Mouse (Mus musculus): ENCODE measurements around the gene Epha1. TPM values are rescaled to one million over a fixed set of nuclear protein-coding genes. Genes with fewer than 3 reads are reported as not detected.

The Epha1 gene
- polyA plus RNA-seq, 1 experiment from 2014 or later, result 7.0 TPM

DNA sequence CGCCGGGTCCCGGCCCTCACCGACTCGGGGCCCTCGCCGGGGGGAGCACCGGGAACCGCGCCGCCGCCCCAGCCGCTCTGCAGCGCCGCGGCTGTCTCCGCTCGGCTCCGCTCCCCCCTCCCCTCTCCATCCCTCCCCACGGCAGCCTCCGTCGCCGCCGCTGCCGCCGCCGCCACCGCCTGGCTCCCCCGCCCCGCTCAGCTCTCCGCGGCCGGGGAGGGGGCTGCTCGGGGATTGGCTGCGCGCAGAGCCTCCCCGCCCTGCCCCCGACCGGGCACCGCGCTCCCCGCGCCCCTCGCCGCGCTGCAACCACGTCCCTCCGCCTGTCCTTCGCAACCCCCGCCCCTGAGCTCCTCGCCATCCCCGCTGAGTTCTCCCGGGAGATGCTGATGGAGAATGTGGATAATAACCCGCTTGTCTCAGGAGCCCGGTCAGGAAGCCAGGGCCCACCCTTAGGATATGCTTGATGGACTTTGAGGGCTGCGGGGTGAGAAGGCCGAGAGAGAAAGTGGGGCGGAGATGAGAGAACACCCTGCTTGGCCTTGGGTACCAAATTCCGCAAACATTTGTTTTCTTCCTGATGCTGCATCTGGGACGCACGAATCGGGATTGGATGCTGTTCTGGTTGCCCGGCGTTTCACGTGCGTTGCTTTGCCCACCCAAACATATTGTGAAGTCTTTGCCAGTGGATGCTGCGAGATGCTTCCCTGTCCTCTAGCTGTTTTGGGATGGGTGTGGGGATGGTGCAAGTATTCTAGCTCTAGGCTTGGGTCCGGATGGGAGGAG, 48.4 kb downstream of the Epha1 start, which contains the start of gene Fam131b:
Gene Fam131b, minus strand, starts transcription at position 162 of the 786 bp plus-strand sequence.
- DNase-seq, result peak; percentile 43
- ATAC-seq (ENCODE audit: insufficient read depth), result peak; percentile 80
- peak within 1 kb of the TSS; percentile 96 for H3K4me2 ChIP-seq
- H3K9me3 ChIP-seq (ENCODE audit: low read depth, low read length), result no peaks in the 10 kb centered on the region
- peaks cover 34% of the 10 kb centered on the region for H3K27me3 ChIP-seq (ENCODE audit: insufficient read depth, low read length)
- H3K4me3 ChIP-seq (ENCODE audit: low read depth, low read length), result peak within 1 kb of the TSS; percentile 64
- peaks cover 5% of the 10 kb centered on the region; the same call in 1 of the 2 replicates for H3K4me1 ChIP-seq (ENCODE audit: insufficient read depth)
- WGBS, result under 1% methylated on average over 41 of the region's 68 CpGs
- TF ChIP-seq CTCF (IDR thresholded peaks at IDR 0.05; ENCODE audit: low read depth), result no peak
- H3K36me3 ChIP-seq (ENCODE audit: insufficient read depth), result no peaks in the 10 kb centered on the region
- H3K9ac ChIP-seq, result peak within 1 kb of the TSS; percentile 50
- H3K27ac ChIP-seq (ENCODE audit: low read depth), result no peak within 1 kb of the TSS

DNA sequence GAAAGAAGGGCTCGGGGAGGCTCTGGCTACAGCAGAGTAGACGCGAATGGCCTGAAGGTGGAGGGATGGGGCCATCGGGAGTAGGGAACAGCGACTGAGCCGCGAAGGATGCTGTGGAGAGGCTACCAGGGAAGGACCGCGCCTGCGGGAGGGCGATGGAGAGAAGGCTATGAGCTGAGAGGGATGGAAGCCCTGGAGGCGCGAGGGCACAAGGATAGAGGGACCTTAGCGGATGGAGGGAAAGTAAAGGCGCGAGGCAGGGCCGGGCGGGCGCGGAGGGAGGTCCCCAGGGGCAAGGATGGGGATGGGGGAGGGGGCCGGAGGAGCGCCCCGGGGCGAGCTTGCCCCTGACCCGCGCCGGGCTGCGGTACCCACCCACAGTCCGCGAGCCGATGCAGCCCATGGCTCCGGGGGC, 49.0 kb downstream of the Epha1 start:
- H3K27ac ChIP-seq (ENCODE audit: low read depth), result no peak overlapping the region
- H3K4me2 ChIP-seq, result peak overlapping the region; percentile 96
- peak overlapping the region; percentile 64 for H3K4me3 ChIP-seq (ENCODE audit: low read depth, low read length)
- DNase-seq, result peak; percentile 39
- peak; percentile 79 for ATAC-seq (ENCODE audit: insufficient read depth)
- 3% methylated on average over 17 of the region's 32 CpGs for WGBS
- H3K9me3 ChIP-seq (ENCODE audit: low read depth, low read length), result no peaks in the 10 kb centered on the region
- H3K4me1 ChIP-seq (ENCODE audit: insufficient read depth), result peaks cover 5% of the 10 kb centered on the region; the same call in 1 of the 2 replicates
- peaks cover 34% of the 10 kb centered on the region for H3K27me3 ChIP-seq (ENCODE audit: insufficient read depth, low read length)
- H3K36me3 ChIP-seq (ENCODE audit: insufficient read depth), result no peaks in the 10 kb centered on the region
- TF ChIP-seq CTCF (IDR thresholded peaks at IDR 0.05; ENCODE audit: low read depth), result 0 out of 2 replicates have a peak, but pooled peaks have one; percentile 11
- peak overlapping the region; percentile 50 for H3K9ac ChIP-seq

DNA sequence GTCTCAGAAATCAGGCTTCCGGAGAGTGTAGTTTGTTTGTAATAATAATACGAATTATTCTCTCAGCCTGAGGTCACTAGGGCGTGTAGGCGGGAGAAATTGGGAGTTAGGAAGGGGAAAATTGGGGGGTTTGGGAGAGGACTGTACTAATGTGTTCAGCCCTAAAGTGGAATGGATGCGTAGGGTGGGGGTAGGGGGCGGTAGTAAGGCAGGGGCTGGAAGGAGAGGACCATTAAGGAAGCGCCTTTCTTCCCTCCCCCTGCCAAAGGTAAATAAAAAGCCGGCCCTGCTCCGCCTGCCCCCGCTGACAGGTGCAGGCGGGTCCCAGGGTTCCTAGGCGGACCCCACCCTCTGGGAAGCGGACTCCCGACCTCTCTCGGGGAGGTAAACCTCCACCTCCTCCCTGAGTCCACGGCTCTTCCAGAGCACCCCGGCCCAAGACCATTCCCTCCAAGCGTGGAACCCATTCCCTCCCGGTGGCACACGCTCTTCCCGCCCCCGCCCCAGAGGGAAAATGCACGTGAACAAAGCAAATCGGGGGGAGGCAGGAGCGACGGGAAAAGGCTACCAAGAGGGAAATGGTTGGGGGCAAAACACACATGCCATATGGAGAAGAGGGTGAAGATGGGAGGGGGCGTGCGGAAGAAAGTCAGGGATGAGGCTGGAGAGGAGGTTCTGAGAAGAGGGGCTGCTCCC, 49.5 kb downstream of the Epha1 start:
- Histone ChIP-seq H3K4me3 (ENCODE audit: low read depth, low read length) (peak overlapping the region; percentile 64), H3K9me3 (ENCODE audit: low read depth, low read length) (no peaks in the 10 kb centered on the region), H3K4me1 (ENCODE audit: insufficient read depth) (peaks cover 5% of the 10 kb centered on the region; the same call in 1 of the 2 replicates), H3K27ac (ENCODE audit: low read depth) (no peak overlapping the region), H3K36me3 (ENCODE audit: insufficient read depth) (no peaks in the 10 kb centered on the region), H3K4me2 (peak overlapping the region; percentile 96), H3K9ac (no peak overlapping the region; the same call in 1 of the 2 replicates), H3K27me3 (ENCODE audit: insufficient read depth, low read length) (peaks cover 34% of the 10 kb centered on the region)
- under 1% methylated on average over 28 of the region's 28 CpGs for WGBS
- no peak for DNase-seq
- ATAC-seq (ENCODE audit: insufficient read depth), result peak; percentile 22; the same call in 1 of the 2 replicates
- no peak for TF ChIP-seq CTCF (IDR thresholded peaks at IDR 0.05; ENCODE audit: low read depth)

DNA sequence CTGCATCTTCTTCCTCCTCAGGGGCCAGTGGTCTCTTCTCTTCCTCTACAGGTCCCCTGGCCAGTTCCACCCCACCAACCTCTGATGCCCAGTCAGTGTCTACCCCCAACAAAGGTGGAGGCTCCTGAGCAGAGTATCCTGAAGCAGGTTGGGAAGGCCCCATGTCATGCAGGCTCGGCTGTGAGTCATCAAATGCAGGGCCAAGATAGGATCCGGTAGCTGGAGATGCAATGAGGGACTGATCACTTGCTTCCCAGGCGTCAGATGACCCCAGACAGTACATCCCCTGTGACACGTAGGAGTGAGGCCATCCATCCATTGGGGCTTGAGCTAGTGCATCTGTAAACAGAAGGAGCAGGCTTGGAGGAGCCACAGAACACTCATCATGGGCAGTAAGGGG, 54.8 kb downstream of the Epha1 start:
- Histone ChIP-seq H3K9me3 (ENCODE audit: low read depth, low read length) (no peaks in the 10 kb centered on the region), H3K36me3 (ENCODE audit: insufficient read depth) (no peaks in the 10 kb centered on the region), H3K4me2 (no peak overlapping the region), H3K9ac (no peak overlapping the region), H3K4me3 (ENCODE audit: low read depth, low read length) (no peak overlapping the region), H3K4me1 (ENCODE audit: insufficient read depth) (peaks cover under 1% of the 10 kb centered on the region; the same call in 1 of the 2 replicates), H3K27ac (ENCODE audit: low read depth) (no peak overlapping the region), H3K27me3 (ENCODE audit: insufficient read depth, low read length) (peaks cover 17% of the 10 kb centered on the region)
- ATAC-seq (ENCODE audit: insufficient read depth), result no peak
- TF ChIP-seq CTCF (IDR thresholded peaks at IDR 0.05; ENCODE audit: low read depth), result no peak
- 71% methylated on average over 4 of the region's 4 CpGs for WGBS
- no peak for DNase-seq

DNA sequence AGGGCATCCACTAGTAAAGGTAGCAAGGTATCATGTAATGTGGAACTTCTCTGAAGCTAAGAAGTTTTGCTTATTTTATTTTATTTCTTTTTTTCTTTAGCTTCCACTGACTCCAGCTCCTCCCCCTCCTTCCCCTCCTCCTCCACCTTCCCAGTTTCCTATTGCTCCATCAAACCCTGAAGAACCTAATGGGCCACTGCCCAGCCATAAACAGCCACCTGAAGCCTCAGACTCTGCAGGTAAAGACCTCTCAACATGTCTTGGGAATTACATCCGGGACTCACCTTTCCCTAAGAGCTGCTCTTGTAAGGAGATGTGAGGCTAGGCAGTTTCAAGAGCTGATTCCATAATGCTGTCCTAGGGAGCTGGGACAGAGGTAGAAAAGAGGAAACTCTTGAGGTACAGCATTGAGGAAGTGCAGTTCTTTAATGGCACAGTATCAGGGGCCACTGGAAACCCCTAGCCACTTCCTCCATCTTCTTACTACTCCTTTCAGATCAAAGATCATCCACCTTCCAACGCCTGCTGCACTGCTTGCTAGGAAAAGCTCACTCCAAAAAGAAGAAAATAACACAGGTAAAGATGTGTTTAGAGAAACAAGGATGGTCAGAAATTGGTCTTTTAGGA, 62.5 kb downstream of the Epha1 start:
- ATAC-seq (ENCODE audit: insufficient read depth) (no peak), DNase-seq (no peak)
- 90% methylated on average over 2 of the region's 2 CpGs for WGBS

DNA sequence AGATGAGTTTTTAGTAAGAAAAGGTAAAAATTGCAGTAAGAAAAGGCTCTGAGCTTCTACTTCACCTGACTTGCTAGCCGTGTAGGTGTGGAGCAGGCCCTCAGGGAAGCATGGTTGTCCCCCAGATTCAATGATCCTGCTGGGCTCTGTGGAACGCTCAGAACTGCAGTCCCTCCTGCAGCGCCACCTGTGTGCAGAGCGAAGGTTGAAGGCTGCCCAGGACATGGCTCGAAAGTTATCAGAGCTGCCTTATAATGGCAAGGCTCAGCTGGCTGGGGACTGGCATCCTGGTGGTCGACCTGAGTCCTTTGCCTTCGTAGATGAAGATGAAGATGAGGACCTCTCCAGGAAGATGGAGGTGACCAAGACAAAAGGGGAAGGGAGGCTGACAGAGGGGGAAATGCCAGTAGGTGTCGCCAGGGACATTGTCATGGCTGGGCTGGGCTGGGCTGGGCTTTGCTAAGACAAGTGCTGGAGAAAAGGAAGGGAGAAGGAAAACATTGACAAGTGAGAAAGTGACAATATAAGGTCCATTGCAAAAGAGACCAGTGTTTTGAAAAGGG, 63.2 kb downstream of the Epha1 start:
- Histone ChIP-seq H3K27ac (ENCODE audit: low read depth) (no peak overlapping the region), H3K27me3 (ENCODE audit: insufficient read depth, low read length) (no peaks in the 10 kb centered on the region), H3K4me1 (ENCODE audit: insufficient read depth) (no peaks in the 10 kb centered on the region), H3K9ac (no peak overlapping the region), H3K9me3 (ENCODE audit: low read depth, low read length) (no peaks in the 10 kb centered on the region), H3K4me2 (no peak overlapping the region), H3K4me3 (ENCODE audit: low read depth, low read length) (no peak overlapping the region), H3K36me3 (ENCODE audit: insufficient read depth) (no peaks in the 10 kb centered on the region)
- 48% methylated on average over 8 of the region's 8 CpGs for WGBS
- peak; percentile 44 for TF ChIP-seq CTCF (IDR thresholded peaks at IDR 0.05; ENCODE audit: low read depth)
- DNase-seq (peak; percentile 20), ATAC-seq (ENCODE audit: insufficient read depth) (no peak)

More for the DNA sequence above, 62.5 kb downstream of the Epha1 start:
- Histone ChIP-seq H3K4me3 (ENCODE audit: low read depth, low read length) (no peak overlapping the region), H3K27me3 (ENCODE audit: insufficient read depth, low read length) (no peaks in the 10 kb centered on the region), H3K9ac (no peak overlapping the region), H3K9me3 (ENCODE audit: low read depth, low read length) (no peaks in the 10 kb centered on the region), H3K4me2 (no peak overlapping the region), H3K4me1 (ENCODE audit: insufficient read depth) (no peaks in the 10 kb centered on the region), H3K27ac (ENCODE audit: low read depth) (no peak overlapping the region), H3K36me3 (ENCODE audit: insufficient read depth) (no peaks in the 10 kb centered on the region)
- TF ChIP-seq CTCF (IDR thresholded peaks at IDR 0.05; ENCODE audit: low read depth), result no peak

Other genes starting within 250 kb of the Epha1 start
- gene Tas2r139, start 232.3 kb downstream of the Epha1 start, polyA plus RNA-seq (2014; fragmentation: Nextera tagmentation; extraction: Ambion mirVana), result not detected in 2 replicates
- gene Tas2r144, start 157.9 kb downstream of the Epha1 start, polyA plus RNA-seq (2014; fragmentation: Nextera tagmentation; extraction: Ambion mirVana), result not detected in 2 replicates
- gene Gstk1, start 127.3 kb downstream of the Epha1 start, polyA plus RNA-seq (2014; fragmentation: Nextera tagmentation; extraction: Ambion mirVana), result 31.8 and 34.2 TPM in 2 replicates
- gene Tmem139, start 111.3 kb downstream of the Epha1 start, polyA plus RNA-seq (2014; fragmentation: Nextera tagmentation; extraction: Ambion mirVana), result 1.9 TPM in 2 replicates
- 71.1 and 75.1 TPM in 2 replicates for gene Casp2, start 108.3 kb downstream of the Epha1 start, polyA plus RNA-seq (2014; fragmentation: Nextera tagmentation; extraction: Ambion mirVana)
- 0.09 TPM in 1 of 2 replicates, not detected in the other for gene Clcn1, start 86.6 kb downstream of the Epha1 start, polyA plus RNA-seq (2014; fragmentation: Nextera tagmentation; extraction: Ambion mirVana)
- gene Fam131b, start 48.6 kb downstream of the Epha1 start, polyA plus RNA-seq (2014; fragmentation: Nextera tagmentation; extraction: Ambion mirVana), result 0.11 and 0.13 TPM in 2 replicates
- 194 and 198 TPM in 2 replicates for gene Zyx, start 23.6 kb downstream of the Epha1 start, polyA plus RNA-seq (2014; fragmentation: Nextera tagmentation; extraction: Ambion mirVana)
- gene Tas2r143, start 27.0 kb upstream of the Epha1 start, polyA plus RNA-seq (2014; fragmentation: Nextera tagmentation; extraction: Ambion mirVana), result not detected in 2 replicates
- gene Tas2r135, start 32.2 kb upstream of the Epha1 start, polyA plus RNA-seq (2014; fragmentation: Nextera tagmentation; extraction: Ambion mirVana), result not detected in 2 replicates
- gene Tas2r126, start 61.3 kb upstream of the Epha1 start, polyA plus RNA-seq (2014; fragmentation: Nextera tagmentation; extraction: Ambion mirVana), result not detected in 2 replicates
- not detected in 2 replicates for gene Olfr458, start 91.9 kb upstream of the Epha1 start, polyA plus RNA-seq (2014; fragmentation: Nextera tagmentation; extraction: Ambion mirVana)
- gene Olfr457, start 103.1 kb upstream of the Epha1 start, polyA plus RNA-seq (2014; fragmentation: Nextera tagmentation; extraction: Ambion mirVana), result not detected in 2 replicates
- gene Olfr456, start 113.9 kb upstream of the Epha1 start, polyA plus RNA-seq (2014; fragmentation: Nextera tagmentation; extraction: Ambion mirVana), result 0.18 TPM in 1 of 2 replicates, not detected in the other
- gene Olfr455, start 174.3 kb upstream of the Epha1 start, polyA plus RNA-seq (2014; fragmentation: Nextera tagmentation; extraction: Ambion mirVana), result not detected in 2 replicates
- not detected in 2 replicates for gene Tcaf3, start 224.4 kb upstream of the Epha1 start, polyA plus RNA-seq (2014; fragmentation: Nextera tagmentation; extraction: Ambion mirVana)